8 mouse cellular contexts compared by ENCODE assay signal in genomic region chr2:26118584-26119309, GRCm38 (mm10). TPM values are rescaled to one million over a fixed set of nuclear protein-coding genes. Genes with fewer than 3 reads are reported as not detected.
A peak's percentile ranks its signal among the peaks of the same experiment; 100 is the strongest.
DNase-seq lines count a peak whose midpoint lies in the region; ATAC-seq lines count a peak whose summit lies in the region.

No protein-coding gene starts in this region.

- intact Hi-C loops in left cerebral cortex, postnatal 25 days (cut with DNase I) = no loop called here

- no peak overlapping the region for H3K4me2 ChIP-seq in kidney, embryonic 14.5 days (replicated peaks; ENCODE audit: low read depth, low read length)
- peak overlapping the region; percentile 32 for H3K4me2 ChIP-seq in heart, embryonic 14.5 days (ENCODE audit: low read length)
- H3K4me2 ChIP-seq in limb, embryonic 12.5 days = no peak overlapping the region

- 72% methylated on average over 4 of the region's 4 CpGs for WGBS in kidney, embryonic 14.5 days
- WGBS in heart, embryonic 14.5 days = 35% methylated on average over 4 of the region's 4 CpGs
- WGBS in limb, embryonic 12.5 days = 36% methylated on average over 4 of the region's 4 CpGs

- no peak overlapping the region for H3K4me3 ChIP-seq in kidney, embryonic 14.5 days (ENCODE audit: low read length)
- H3K4me3 ChIP-seq in brown adipose tissue, adult 24 weeks (ENCODE audit: insufficient read depth, low read depth, low read length) = no peak overlapping the region
- no peak overlapping the region for H3K4me3 ChIP-seq in heart, embryonic 14.5 days (ENCODE audit: control insufficient read depth in 1 of 2, insufficient read depth in 1 of 2, low read depth in 1 of 2, low read length in 2 of 2)
- no peak overlapping the region for H3K4me3 ChIP-seq in limb, embryonic 12.5 days (replicated peaks)

- no peak overlapping the region for H3K27ac ChIP-seq in kidney, embryonic 14.5 days (ENCODE audit: low read depth, low read length)
- peak overlapping the region; percentile 53 for H3K27ac ChIP-seq in brown adipose tissue, adult 24 weeks (replicated peaks; ENCODE audit: low read depth, low read length)
- peak overlapping the region; percentile 36 to 82 for H3K27ac ChIP-seq in heart, embryonic 14.5 days (replicated peaks in 1 of 2; ENCODE audit: control insufficient read depth in 1 of 2, insufficient read depth in 1 of 2, low read depth in 2 of 2, low read length in 2 of 2)
- H3K27ac ChIP-seq in limb, embryonic 12.5 days = no peak overlapping the region

- H3K9me3 ChIP-seq in kidney, embryonic 14.5 days (ENCODE audit: control insufficient read depth, low read length) = no peaks in the 10 kb centered on the region
- H3K9me3 ChIP-seq in heart, embryonic 14.5 days (ENCODE audit: control insufficient read depth, low read length) = no peaks in the 10 kb centered on the region
- no peaks in the 10 kb centered on the region for H3K9me3 ChIP-seq in limb, embryonic 12.5 days

- no peak overlapping the region for H3K9ac ChIP-seq in kidney, embryonic 14.5 days (ENCODE audit: low read depth, low read length)
- peak overlapping the region; percentile 65 for H3K9ac ChIP-seq in heart, embryonic 14.5 days (ENCODE audit: low read length)
- peak overlapping the region; percentile 42; the same call in 1 of the 2 replicates for H3K9ac ChIP-seq in limb, embryonic 12.5 days (replicated peaks)

- peak; percentile 70 for DNase-seq in kidney, adult 11 months
- DNase-seq in right cerebral cortex, postnatal 4 days = no peak
- DNase-seq in frontal cortex, adult 2 months (ENCODE audit: extremely low spot score in 1 of 2, low spot score in 1 of 2) = no peak
- DNase-seq in left cerebral cortex, postnatal 25 days (ENCODE audit: low spot score in 2 of 2) = no peak

- no peak for ATAC-seq in kidney, embryonic 14.5 days (ENCODE audit: low FRiP score, low TSS enrichment)
- ATAC-seq in heart, embryonic 14.5 days (ENCODE audit: insufficient number of reproducible peaks, insufficient read depth, low FRiP score, low read depth) = peak; percentile 22; the same call in 1 of the 2 replicates
- no peak for ATAC-seq in limb, embryonic 12.5 days (ENCODE audit: insufficient number of reproducible peaks, insufficient read depth, low FRiP score, low TSS enrichment, low read depth)

- no peaks in the 10 kb centered on the region for H3K36me3 ChIP-seq in kidney, embryonic 14.5 days (ENCODE audit: control insufficient read depth, insufficient read depth, low read length)
- no peaks in the 10 kb centered on the region for H3K36me3 ChIP-seq in heart, embryonic 14.5 days (ENCODE audit: control insufficient read depth, insufficient read depth, low read length)
- no peaks in the 10 kb centered on the region for H3K36me3 ChIP-seq in limb, embryonic 12.5 days

- peaks cover 14% of the 10 kb centered on the region for H3K4me1 ChIP-seq in kidney, embryonic 14.5 days (ENCODE audit: control insufficient read depth, insufficient read depth, low read length)
- H3K4me1 ChIP-seq in brown adipose tissue, adult 24 weeks (ENCODE audit: control insufficient read depth, insufficient read depth, insufficient read length, low read length) = peaks cover 29% of the 10 kb centered on the region
- peaks cover 28 to 57% of the 10 kb centered on the region in 2 experiments for H3K4me1 ChIP-seq in heart, embryonic 14.5 days (ENCODE audit: control insufficient read depth in 2 of 2, insufficient read depth in 2 of 2, low read length in 2 of 2)
- peaks cover 22% of the 10 kb centered on the region for H3K4me1 ChIP-seq in limb, embryonic 12.5 days (replicated peaks)

- H3K27me3 ChIP-seq in kidney, embryonic 14.5 days (ENCODE audit: control insufficient read depth, insufficient read depth, low read length) = peaks cover 15% of the 10 kb centered on the region
- H3K27me3 ChIP-seq in heart, embryonic 14.5 days (ENCODE audit: control insufficient read depth, insufficient read depth, low read length) = no peaks in the 10 kb centered on the region; the same call in 1 of the 2 replicates
- H3K27me3 ChIP-seq in limb, embryonic 12.5 days = peaks cover 51% of the 10 kb centered on the region

RNA-seq across cellular contexts. Expression of gene Nacc2, which starts 4.3 kb away (rescaled TPM):
- 3.7 and 6.6 TPM in 2 replicates for polyA plus RNA-seq in kidney, embryonic 14.5 days (2014; fragmentation: Nextera tagmentation; extraction: Ambion mirVana)
- polyA plus RNA-seq in brown adipose tissue, adult 24 weeks (2012; ENCODE audit: insufficient read depth, insufficient read length, missing spikeins) = 17.7 and 26.5 TPM in 2 replicates
- 6.2 and 6.9 TPM in 2 replicates for polyA plus RNA-seq in heart, embryonic 14.5 days (2014; fragmentation: Nextera tagmentation; extraction: Ambion mirVana)
- polyA plus RNA-seq in limb, embryonic 12.5 days (2016; fragmentation: Nextera tagmentation; extraction: Ambion mirVana) = 4.7 TPM in 2 replicates
- 66.9 and 72.8 TPM in 2 replicates for polyA plus RNA-seq in frontal cortex, adult 2 months (2012; rRNA removed)
- 10 to 100 TPM; 64.8 to 75.2 TPM for total RNA-seq in left cerebral cortex, postnatal 25 days (2021)

Comparison
In these comparisons a context has a peak if more than half of its experiments do, and no peak if none do; other contexts are left out.
1. H3K27ac ChIP-seq: peak in brown adipose tissue, adult 24 weeks (single experiment) and heart, embryonic 14.5 days (2 of 2); none in kidney, embryonic 14.5 days (single experiment) and limb, embryonic 12.5 days (single experiment).